Mouse (Mus musculus) hindbrain, embryonic 11.5 days (tissue): Measurements from ENCODE around the gene Klrg2. TPM values are rescaled to one million over a fixed set of nuclear protein-coding genes. Genes with fewer than 3 reads are reported as not detected.
A peak's percentile ranks its signal among the peaks of the same experiment; 100 is the strongest.

Experiments
- ATAC-seq: fragments of 200-750 bp; cut with Nextera tagmentation; 2 replicates; pipeline ENCODE4 v1.8.0; 2017; ENCODE audit warnings: mild to moderate bottlenecking, moderate TSS enrichment, moderate library complexity; ENCODE audit not compliant: low FRiP score
- DNase-seq: peaks from one replicate; pipeline ENCODE4 v3.0.0-alpha.2; 2015; ENCODE audit warnings: low spot score
- H3K27ac ChIP-seq: fragments of 300-500 bp; sonication (generic); 2 replicates; pipeline ENCODE4 v1.5.1; 2014; ENCODE audit warnings: mild to moderate bottlenecking, low read depth, low read length
- H3K27me3 ChIP-seq: fragments of 300-500 bp; sonication (generic); 2 replicates; pipeline ENCODE4 v1.6.1; 2014; ENCODE audit warnings: mild to moderate bottlenecking, low read length, moderate library complexity, mixed read lengths; ENCODE audit not compliant: control insufficient read depth, insufficient read depth
- H3K36me3 ChIP-seq: fragments of 300-500 bp; sonication (generic); 2 replicates; pipeline ENCODE4 v1.6.1; 2014; ENCODE audit warnings: mild to moderate bottlenecking, low read length, moderate library complexity, mixed read lengths; ENCODE audit not compliant: control insufficient read depth, insufficient read depth
- H3K4me1 ChIP-seq: fragments of 300-500 bp; sonication (generic); replicated peaks from 2 replicates; pipeline ENCODE4 v1.6.1; 2014; ENCODE audit warnings: low read length, mixed read lengths; ENCODE audit not compliant: control insufficient read depth, insufficient read depth
- H3K4me2 ChIP-seq: fragments of 300-500 bp; sonication (generic); replicated peaks from 2 replicates; pipeline ENCODE4 v1.6.1; 2014; ENCODE audit warnings: mild to moderate bottlenecking, low read depth, low read length
- H3K4me3 ChIP-seq: fragments of 300-500 bp; sonication (generic); 2 replicates; pipeline ENCODE4 v1.5.1; 2014; ENCODE audit warnings: low read depth, low read length
- H3K9ac ChIP-seq: fragments of 300-500 bp; sonication (generic); 2 replicates; pipeline ENCODE4 v1.6.1; 2014; ENCODE audit warnings: low read depth, low read length
- H3K9me3 ChIP-seq: fragments of 300-500 bp; sonication (generic); 2 replicates; pipeline ENCODE4 v1.6.1; 2016; ENCODE audit warnings: low read length; ENCODE audit not compliant: control insufficient read depth
- WGBS: fragments of 180-500 bp; shearing (Covaris S2); extraction: QIAGEN DNeasy Blood & Tissue Kit; methylation state at CpG from one replicate; pipeline ENCODE4 v1.1.7; 2014; 5-methylcytosine and 5-hydroxymethylcytosine counted together
- polyA plus RNA-seq: library from polyadenylated mRNA; unstranded; fragments of >200 nt; fragmentation: Nextera tagmentation; extraction: Ambion mirVana; gene quantifications from 2 replicates; pipeline ENCODE4 v1.2.1, GENCODE M21; 2014

Klrg2 gene
- polyA plus RNA-seq, 1 experiment from 2014 or later = 0.08 TPM

GRCm38 (mm10) chr6:38640401-38640800 is 3.4 kb upstream of the Klrg2 start:
- WGBS = 83% methylated on average over 11 of the region's 11 CpGs
- ATAC-seq (no peak), DNase-seq (no peak)
- Histone ChIP-seq H3K4me2 (no peak overlapping the region), H3K9me3 (no peaks in the 10 kb centered on the region), H3K27ac (no peak overlapping the region), H3K4me3 (no peak overlapping the region), H3K27me3 (peaks cover 32% of the 10 kb centered on the region), H3K4me1 (0 out of 2 replicates have a peak, but pooled peaks cover 4% of the 10 kb centered on the region), H3K36me3 (no peaks in the 10 kb centered on the region), H3K9ac (no peak overlapping the region)

DNA sequence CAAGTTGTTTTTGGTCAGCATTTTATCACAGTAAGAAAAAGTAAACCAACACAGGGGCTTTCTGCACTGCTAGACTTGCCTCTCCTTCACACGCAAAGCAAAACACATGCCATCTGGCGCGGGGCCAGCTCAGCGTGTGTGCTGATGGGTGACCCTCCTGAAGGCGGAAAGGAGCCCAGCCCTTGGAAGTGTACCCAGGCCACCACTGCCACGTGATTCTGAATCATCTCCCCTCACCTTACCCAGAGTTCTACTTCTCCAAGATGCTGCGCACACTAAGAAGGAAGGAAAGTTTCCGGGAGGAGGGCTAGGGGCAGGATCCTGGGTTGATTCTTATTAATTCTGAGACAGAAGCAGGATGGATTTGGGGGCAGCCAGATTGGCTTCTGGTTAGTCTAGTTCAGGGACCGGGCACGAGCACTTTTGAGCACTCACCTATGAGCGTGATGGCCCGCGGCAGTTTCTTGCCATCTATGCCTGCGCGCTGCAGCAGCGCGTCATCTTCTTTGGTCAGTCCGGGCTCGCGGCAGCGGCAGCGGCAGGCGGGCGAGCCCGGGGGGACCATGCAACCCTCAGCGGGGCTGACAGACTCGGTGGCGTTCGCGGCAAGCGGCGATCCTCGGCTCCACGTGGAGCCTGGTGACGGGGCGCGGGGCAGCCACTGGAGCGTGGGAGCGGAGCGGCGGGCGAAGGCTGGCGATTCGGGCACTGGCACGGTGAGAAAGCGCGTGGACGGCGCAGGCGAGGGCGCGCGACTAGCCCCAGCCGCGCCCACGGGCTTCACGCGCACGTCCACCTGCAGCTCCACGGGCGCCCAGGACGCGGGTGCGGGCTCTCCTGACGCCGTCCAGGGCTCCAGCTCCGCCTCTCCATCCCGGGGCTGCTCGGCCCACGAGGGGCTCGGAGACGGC is 846 bp downstream of the Klrg2 start:
- Histone ChIP-seq H3K9me3 (no peaks in the 10 kb centered on the region), H3K4me1 (0 out of 2 replicates have a peak, but pooled peaks cover 4% of the 10 kb centered on the region), H3K27ac (no peak overlapping the region), H3K4me3 (peak overlapping the region; percentile 49), H3K9ac (peak overlapping the region; percentile 31; the same call in 1 of the 2 replicates), H3K4me2 (peak overlapping the region; percentile 98), H3K27me3 (peaks cover 44% of the 10 kb centered on the region), H3K36me3 (no peaks in the 10 kb centered on the region)
- ATAC-seq (peak; percentile 63), DNase-seq (peak; percentile 63)
- 2% methylated on average over 54 of the region's 72 CpGs for WGBS

DNA sequence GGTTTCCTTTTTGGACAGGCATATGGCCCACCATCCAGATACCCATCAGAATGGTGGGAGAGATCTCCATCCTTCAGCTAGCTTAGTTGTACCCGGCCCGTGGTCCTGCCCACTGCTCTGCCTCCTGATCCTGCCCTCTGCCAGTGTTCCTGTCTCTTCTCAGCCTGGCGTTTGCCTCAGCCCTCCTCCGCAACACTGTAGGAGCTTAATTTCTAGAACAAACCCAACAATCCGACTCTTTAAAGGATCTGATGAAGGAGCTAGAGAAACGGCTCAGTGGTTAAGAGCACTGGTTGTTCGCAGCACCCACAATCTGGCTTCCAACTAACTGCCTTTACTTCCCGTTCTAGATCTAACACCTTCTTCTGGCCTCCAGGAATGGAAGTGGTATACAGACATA is 2.6 kb downstream of the Klrg2 start:
- Histone ChIP-seq H3K9me3 (no peaks in the 10 kb centered on the region), H3K9ac (no peak overlapping the region), H3K27ac (no peak overlapping the region), H3K36me3 (no peaks in the 10 kb centered on the region), H3K4me3 (no peak overlapping the region), H3K4me1 (0 out of 2 replicates have a peak, but pooled peaks cover 4% of the 10 kb centered on the region), H3K4me2 (no peak overlapping the region), H3K27me3 (peaks cover 43% of the 10 kb centered on the region)
- DNase-seq (no peak), ATAC-seq (no peak)
- WGBS = 79% methylated on average over 8 of the region's 8 CpGs

DNA sequence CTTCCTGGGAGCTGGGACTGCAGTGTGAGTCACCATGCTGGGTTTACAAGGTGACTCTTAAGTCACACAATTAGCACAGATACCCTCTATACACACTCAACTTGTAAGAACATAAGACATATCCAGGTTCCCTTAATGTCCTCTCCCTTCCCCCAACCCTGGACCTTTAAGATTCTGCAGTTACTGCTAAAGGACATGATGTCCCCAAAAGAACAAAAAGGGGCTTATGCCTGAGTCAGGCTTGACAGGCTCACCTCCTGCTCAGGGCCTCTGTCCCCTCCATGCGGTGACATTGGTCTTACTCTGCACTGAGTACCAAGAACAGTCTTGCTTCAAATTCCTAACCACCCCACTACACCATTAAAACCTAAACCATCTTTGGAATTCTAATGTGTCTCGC is 4.2 kb downstream of the Klrg2 start:
- DNase-seq (no peak), ATAC-seq (no peak)
- H3K4me2 ChIP-seq = no peak overlapping the region
- no peak overlapping the region for H3K4me3 ChIP-seq
- 0 out of 2 replicates have a peak, but pooled peaks cover 4% of the 10 kb centered on the region for H3K4me1 ChIP-seq
- no peak overlapping the region for H3K27ac ChIP-seq
- WGBS = 96% methylated on average over 2 of the region's 2 CpGs
- H3K9ac ChIP-seq = no peak overlapping the region
- H3K9me3 ChIP-seq = no peaks in the 10 kb centered on the region
- no peaks in the 10 kb centered on the region for H3K36me3 ChIP-seq
- H3K27me3 ChIP-seq = peaks cover 34% of the 10 kb centered on the region

DNA sequence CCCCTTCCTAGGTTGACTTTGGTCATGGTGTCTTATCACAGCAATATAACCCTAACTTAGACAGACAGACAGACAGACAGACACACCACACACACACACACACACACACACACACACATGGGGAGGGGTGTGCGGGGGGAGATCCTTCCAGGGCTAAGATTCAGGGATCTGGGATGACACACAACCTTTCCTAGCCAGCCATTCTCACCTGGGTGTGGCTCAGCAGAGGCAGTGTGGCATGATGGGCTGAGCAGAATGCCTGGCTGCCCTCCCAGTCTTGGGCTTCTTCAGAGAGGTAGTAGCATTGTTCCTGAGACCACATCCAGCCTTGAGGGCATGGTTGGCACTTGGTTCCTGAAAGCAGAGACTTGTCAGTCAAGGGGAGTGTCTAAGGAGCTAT is 7.5 kb downstream of the Klrg2 start:
- H3K27me3 ChIP-seq = peaks cover 5% of the 10 kb centered on the region; the same call in 1 of the 2 replicates
- H3K36me3 ChIP-seq = no peaks in the 10 kb centered on the region
- DNase-seq = no peak
- no peak overlapping the region for H3K4me3 ChIP-seq
- ATAC-seq = no peak
- no peak overlapping the region for H3K9ac ChIP-seq
- 79% methylated on average over 1 of the region's 1 CpGs for WGBS
- no peak overlapping the region for H3K4me2 ChIP-seq
- no peaks in the 10 kb centered on the region for H3K4me1 ChIP-seq
- no peaks in the 10 kb centered on the region for H3K9me3 ChIP-seq
- no peak overlapping the region for H3K27ac ChIP-seq

- Histone ChIP-seq H3K4me3 (no peak overlapping the region), H3K36me3 (no peaks in the 10 kb centered on the region), H3K27ac (no peak overlapping the region), H3K4me2 (no peak overlapping the region), H3K4me1 (no peaks in the 10 kb centered on the region), H3K9me3 (no peaks in the 10 kb centered on the region), H3K9ac (no peak overlapping the region), H3K27me3 (no peaks in the 10 kb centered on the region)
- DNase-seq (no peak), ATAC-seq (no peak)
- WGBS = 82% methylated on average over 4 of the region's 4 CpGs
These were observed 9.6 kb downstream of the Klrg2 start for GRCm38 (mm10) chr6:38627486-38627885.

GRCm38 (mm10) chr6:38627081-38627480 is 10.0 kb downstream of the Klrg2 start:
- H3K9ac ChIP-seq = no peak overlapping the region
- no peaks in the 10 kb centered on the region for H3K9me3 ChIP-seq
- DNase-seq (no peak), ATAC-seq (no peak)
- H3K4me2 ChIP-seq = no peak overlapping the region
- H3K4me3 ChIP-seq = no peak overlapping the region
- WGBS = 95% methylated on average over 4 of the region's 4 CpGs
- no peak overlapping the region for H3K27ac ChIP-seq
- no peaks in the 10 kb centered on the region for H3K27me3 ChIP-seq
- no peaks in the 10 kb centered on the region for H3K36me3 ChIP-seq
- H3K4me1 ChIP-seq = no peaks in the 10 kb centered on the region

DNA sequence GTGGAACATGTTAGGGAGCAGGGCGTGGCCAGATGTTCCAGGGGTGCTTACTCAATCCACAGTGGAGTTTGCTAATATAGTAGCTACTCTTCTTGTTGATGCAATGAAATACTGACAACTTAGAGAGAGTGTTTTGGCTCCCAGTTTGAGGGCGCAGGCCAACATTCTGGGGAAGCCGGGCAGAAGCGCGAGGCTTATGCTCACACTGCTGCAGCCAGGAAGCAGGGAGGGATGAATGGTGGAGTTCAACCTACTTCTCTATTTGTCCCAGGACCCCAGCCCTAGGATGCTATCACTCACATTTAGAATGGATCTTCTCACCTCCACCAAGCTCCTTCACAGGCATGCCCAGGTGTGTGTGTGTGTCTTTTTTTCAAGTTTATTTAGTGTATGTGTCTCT is 11.0 kb downstream of the Klrg2 start:
- DNase-seq (no peak), ATAC-seq (no peak)
- Histone ChIP-seq H3K4me1 (no peaks in the 10 kb centered on the region), H3K36me3 (no peaks in the 10 kb centered on the region), H3K27ac (no peak overlapping the region), H3K9me3 (no peaks in the 10 kb centered on the region), H3K4me2 (no peak overlapping the region), H3K27me3 (no peaks in the 10 kb centered on the region), H3K9ac (no peak overlapping the region), H3K4me3 (no peak overlapping the region)
- 96% methylated on average over 5 of the region's 5 CpGs for WGBS

GRCm38 (mm10) chr6:38624439-38624838 is 12.6 kb downstream of the Klrg2 start:
- no peaks in the 10 kb centered on the region for H3K4me1 ChIP-seq
- no peak overlapping the region for H3K4me3 ChIP-seq
- H3K27ac ChIP-seq = no peak overlapping the region
- no peak overlapping the region for H3K9ac ChIP-seq
- H3K9me3 ChIP-seq = no peaks in the 10 kb centered on the region
- WGBS = 86% methylated on average over 1 of the region's 1 CpGs
- no peak overlapping the region for H3K4me2 ChIP-seq
- DNase-seq (no peak), ATAC-seq (no peak)
- H3K27me3 ChIP-seq = no peaks in the 10 kb centered on the region
- H3K36me3 ChIP-seq = no peaks in the 10 kb centered on the region
